In the genomic region with DNA sequence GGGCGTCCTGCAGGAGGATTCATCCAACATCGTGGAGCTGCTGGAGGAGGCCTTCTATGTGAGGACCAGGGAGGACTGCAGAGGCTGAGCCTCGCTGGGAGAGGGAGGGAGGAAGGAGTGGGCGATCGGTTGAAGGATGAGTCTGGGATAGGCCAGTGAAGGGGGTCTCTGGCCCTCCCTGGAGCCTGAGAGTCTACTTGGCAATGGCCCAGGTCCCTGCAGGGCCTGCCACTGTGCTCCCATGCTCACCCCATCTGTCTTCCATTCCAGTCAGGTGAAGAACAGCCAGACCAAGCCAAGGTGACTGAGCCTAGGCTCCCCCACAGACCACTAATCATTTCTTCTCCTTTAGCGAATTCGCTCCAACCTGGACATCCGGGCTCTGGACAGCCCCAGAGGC, we compare ENCODE assay signal across 13 mouse cellular contexts.
"Had no signal": no experiment of that assay in that cellular context is flagged by ENCODE, and none has a peak within 500 bp of the region (broad histone marks: within the 10 kb centered on the region; RNA-seq: fewer than 3 reads in every experiment).

No protein-coding gene starts in this region.

- DNase-seq: lung, adult 18-20 months; lung, embryonic 14.5 days; lung, postnatal 14 days; lung, postnatal 36 days; midbrain, embryonic 14.5 days; retina, postnatal 1 day; right cerebral cortex, adult 18-20 months; right cerebral cortex, postnatal 25 days; right cerebral cortex, postnatal 4 days; spleen, adult 18-20 months; thymus, adult 18-20 months; thymus, postnatal 14 days; thymus, postnatal 36 days had no signal
